Mouse (Mus musculus) NIH3T3 (cell line): ENCODE results near the gene Prss12.

Experiments used
- DNase-seq: peaks from one replicate; pipeline ENCODE4 v3.0.0-alpha.2; 2012; ENCODE audit warnings: low read depth

The Prss12 gene

DNA sequence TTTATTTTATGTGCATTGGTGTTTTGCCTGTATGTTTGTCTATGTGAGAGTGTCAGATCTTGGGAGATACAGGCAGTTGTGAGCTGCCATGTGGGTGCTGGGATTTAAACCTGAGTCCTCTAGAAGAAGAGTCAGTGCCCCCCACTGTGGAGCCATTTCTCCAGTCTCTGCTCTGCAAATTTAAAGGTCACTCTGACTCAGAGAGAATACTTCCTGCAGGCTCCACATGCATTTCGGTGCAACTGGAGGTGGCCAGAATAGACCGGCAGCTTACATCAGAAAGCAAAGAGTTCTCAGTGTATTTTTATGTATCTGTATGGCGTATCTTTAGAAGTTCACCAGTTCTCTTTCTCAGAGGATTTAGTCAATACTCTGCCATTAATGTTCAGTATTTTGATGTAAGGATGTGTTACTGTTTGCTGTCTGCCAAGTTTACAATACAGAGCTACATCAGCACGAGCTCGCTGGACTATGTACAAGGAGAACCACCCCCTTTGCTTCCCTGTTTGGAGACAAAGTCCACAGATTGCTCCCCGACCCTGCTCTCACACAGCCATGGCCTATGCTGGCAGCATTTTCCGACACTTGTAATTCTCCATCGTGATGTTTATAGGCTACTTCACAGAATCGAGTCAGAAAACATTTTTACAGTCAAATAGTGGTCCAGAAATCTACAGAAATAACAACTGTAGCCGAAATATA lies 81.2 kb downstream of the Prss12 start:
- DNase-seq = no peak

DNA sequence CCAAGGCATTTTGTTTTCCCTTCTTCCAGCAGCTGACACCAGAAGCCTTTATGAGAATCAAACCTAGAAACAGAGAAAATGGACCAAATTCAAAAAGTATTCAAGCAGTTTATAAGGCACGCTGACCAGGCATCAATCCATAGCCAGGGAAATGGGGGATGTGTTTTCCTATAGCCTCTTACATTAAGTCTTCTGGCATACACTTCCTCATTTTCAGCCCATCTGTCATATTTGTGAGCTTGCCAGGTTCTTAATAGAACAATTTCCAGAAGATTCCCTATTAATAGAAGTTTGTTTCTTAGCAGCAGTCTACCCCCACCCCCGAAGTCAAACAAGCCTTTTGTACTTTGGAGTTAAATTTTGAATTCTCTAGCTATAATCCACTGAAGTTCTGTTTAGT lies 84.4 kb downstream of the Prss12 start:
- no peak for DNase-seq

DNA sequence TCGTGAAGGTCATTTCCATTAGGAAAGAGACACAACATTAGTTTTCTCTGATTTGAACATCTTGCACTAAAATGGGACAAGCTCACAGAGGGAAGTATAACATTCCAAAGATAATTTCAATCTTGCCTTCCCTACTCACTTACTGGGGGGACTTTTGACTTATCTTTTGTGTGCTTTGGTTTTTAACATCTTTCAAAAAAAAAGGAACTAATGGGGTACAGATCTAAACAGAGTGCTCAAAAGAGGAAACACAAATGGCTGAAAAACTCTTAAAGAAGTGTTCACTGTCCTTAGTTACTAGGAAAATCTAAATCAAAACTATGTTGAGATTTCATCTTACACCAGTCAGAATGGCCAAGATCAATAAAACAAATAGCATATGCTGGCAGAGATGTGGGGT lies 90.6 kb downstream of the Prss12 start:
- no peak for DNase-seq

GRCm38 (mm10) chr3:123543585-123544304 lies 97.0 kb downstream of the Prss12 start:
- no peak for DNase-seq

DNA sequence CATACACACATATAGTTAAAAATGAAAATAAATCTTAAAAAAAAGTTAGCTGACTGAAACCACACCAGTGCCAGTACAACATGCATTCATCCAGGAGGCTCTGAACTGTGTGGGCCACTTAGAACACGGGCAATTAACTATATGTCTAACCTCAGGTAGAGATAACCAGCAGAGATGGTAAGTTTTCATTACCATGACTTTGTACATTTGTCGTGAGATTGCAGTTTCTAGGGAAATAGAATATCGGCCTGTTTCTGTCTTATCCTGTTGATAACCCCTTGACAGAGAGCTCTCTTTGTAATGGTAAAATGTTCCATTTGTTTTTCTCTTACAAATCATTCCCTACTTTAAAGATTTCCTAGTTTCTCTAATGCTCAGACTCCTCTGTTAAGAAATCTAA lies 103.8 kb downstream of the Prss12 start:
- no peak for DNase-seq

DNA sequence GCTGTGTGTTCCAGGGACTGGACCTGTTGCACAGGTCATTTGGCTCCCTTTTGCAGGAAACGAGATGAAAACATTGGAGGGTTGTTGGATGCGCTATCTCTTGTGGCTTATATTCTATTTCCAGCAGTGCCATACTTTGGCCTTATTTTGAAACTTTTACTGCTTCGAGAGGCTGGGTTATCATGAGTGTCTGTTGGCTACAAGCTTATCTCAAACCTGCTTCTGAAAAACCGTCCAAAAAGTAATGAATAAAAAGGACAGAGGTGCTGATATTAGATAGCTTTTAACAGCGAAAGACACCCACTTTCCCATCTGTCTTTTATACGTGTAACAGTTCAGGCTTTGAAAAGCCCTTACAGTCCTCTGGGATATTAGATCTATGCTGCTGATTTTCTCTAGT lies 107.2 kb downstream of the Prss12 start:
- DNase-seq = no peak

DNA sequence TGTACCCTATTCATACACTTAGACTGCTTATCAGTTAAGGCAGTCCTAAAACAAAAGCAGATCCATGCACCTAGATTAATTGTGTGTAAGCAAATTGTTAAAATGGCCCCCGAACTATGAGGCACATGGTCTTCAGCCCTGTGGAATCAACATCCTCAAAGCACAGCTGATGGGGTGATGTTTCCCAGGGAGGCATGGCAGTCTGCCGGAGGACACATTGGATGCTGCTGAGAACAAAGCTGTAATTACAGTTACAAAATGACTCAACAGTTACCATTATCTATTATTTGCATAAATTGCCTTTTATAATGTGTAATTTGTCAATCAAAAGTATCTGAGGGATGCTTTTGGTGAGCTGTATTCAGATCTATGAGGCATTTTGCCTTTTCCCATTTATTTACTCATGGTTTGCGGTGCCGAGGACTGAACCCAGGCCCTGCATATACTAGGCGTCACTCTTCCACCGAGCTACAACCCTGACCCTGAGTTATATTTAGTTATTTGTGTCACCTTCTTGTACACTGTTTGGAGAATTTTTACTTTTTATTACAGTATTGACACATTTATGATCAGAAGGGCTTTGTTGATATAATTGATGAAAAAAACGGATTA lies 108.6 kb downstream of the Prss12 start:
- DNase-seq = no peak
